Mouse (Mus musculus) spleen, postnatal 10 days (tissue): Measurements from ENCODE around the gene Gm20388.

Experiments used
- DNase-seq, 2 experiments: peaks; one replicate each; pipeline ENCODE4 v3.0.0; 2021 to 2022; ENCODE audit warnings: low spot score in 2 of 2

The Gm20388 gene

DNA sequence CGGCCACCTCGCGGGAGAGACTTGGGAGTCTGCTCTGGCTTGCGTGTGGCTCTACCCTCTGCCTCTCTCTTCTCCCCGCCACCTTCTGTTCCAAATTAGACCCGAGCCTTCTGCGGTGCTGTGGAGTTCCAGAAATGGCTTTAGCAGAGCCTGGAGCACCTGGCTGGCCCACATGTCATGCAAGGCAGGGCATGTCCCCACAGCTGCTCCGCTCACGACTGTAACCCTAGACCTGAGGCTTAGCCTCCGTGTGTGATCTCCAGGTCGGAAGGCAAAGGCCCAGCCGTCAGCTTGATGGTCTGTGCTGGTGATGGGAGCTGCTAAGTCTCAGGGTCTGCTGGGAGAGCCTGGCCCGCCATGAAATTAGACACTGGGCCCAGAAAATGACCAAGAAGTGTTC lies 348.6 kb downstream of the Gm20388 start:
- no peak for DNase-seq

DNA sequence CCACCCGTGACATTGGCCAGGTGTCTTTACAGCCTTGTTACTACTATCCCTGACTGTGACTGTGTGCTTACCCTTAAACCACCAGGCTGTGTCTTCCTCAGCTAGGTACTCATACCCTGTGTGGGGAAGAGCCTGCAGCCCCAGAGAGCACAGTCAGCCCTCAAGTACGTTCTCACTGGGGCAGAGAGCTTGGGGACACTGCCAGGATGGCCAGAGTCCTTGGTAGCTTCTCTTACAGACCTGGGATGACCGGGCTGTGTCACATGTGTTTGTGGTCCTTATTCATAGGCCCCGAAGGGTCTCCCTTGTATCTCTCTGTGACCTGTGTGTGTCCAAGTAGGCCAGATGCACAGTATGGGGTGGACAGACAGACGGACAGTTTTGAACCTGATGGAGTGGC lies 350.0 kb downstream of the Gm20388 start:
- no peak for DNase-seq

DNA sequence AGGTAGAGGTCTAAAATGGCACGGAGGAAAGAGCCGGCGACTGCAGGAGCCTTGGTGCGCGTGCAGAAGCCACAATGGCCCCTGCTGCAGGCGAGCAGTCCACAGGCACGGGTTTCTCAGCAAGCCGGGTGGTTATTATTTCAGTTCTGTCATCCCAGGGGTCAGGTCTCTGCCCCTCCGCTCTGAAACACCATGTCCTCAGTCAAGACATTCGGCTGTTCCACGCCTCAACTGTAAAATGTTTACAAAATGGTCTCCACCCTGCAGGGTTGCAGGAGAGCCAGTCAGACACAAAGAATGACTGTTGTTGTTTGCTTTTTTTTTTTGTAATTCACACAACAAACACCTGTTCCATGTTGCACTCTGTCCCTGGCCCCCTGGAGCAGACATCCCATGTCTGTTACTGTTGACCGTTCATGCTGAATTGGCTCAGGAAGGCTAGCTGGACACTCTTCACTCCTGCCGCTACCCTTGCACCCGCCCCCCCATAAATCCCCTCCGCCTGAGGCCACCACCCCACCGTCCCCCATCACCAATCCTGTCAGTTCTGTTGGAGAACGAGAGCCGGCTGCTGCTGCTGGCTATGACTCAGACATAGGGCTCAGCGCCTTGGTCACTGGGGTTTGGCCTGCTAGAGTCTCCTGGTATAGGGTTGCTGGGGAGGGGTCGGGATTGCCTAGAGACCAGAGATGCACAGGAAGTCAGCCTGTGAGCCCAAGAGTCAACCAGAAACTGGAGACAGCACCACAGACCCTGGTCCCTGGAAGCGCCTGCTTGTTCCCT lies 350.9 kb downstream of the Gm20388 start:
- DNase-seq = no peak

DNA sequence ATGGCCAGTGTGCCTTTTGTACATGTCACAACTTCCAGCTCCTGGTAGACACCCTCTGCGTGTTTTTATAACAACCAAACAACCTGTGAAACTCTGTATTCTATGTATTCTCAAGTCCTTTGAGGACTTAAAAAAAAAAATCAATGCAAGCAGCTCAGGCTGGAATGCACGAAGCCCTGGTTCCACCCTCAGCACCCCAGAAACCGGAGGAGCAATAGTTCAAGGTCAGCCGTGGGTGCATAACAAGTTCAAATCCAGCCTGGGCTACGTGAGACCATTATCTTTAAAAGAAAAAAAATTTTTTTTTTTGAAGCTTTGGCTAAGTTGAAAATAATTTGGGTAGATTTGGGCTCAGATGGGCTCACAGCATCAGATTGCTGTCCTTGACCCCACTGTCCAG lies 353.2 kb downstream of the Gm20388 start:
- no peak for DNase-seq

DNA sequence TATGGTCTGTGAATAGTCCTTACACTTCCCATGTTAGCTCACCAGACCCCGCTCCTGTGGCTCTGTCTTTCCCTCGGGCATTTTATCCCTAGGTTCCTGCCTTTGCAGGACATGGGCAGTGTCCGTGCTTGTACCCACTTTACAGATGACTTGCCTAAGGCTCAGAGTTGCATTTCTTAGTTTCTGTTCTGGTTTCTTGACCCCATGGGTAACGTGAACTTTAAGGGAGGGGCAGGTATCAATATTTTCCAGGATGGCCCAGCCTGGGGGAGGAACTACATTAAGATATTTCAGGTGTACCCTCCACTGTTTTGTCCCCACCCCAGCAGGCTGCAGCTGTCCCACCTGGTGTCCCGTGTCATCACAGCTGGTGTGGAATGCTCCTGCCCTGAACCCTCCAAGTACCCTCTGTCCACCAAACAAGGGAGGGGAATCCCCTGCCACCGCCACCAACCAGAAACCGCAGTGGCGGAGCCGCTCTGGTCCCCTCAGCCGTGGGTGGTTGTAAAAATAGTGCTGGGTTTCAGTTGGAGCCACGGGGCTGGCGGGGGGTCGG lies 353.8 kb downstream of the Gm20388 start:
- DNase-seq = no peak

DNA sequence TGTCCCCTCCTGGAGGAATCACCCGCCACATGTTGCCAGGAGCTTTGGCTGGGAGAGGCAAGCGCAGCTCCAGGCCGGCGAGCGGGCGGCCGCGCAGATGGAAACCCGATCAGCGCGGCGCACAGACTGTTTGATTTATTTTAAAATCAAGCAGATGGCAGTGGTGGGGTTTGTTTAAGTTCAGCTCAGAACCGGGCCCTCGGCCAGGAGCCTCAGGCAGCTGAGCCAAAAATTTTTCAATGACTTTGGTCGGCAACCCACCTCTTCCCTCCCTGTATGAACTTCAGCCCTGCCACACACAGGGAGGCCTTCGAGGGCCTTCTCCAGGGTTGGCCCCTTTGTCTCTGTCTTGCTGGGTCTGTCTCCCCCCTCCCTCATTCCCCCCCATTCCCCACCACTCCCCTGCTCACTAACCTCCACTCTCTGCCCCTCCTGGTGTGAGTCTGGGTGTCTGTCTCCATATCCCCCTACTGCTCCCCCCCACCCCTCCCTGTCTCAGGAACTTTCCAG lies 354.4 kb downstream of the Gm20388 start:
- no peak for DNase-seq

DNA sequence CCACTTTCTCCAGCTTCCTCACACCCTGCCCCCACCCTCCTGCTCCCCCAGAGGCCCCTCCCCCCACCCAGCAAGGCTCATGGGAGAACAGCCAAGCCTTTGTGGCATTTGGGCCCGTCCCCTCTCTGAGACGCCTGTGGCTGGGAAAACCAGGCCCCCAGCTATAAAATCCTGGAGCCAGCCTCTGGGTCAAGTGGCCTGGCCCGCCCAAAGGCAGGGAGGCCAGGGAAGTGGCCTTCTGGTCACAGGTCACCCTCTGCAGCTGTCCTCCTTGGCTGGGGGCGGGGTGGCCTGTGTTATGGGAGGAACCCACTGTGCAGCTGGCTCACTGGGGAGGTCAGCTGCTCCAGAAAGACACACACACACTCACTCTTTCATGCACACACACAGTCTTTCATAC lies 354.8 kb downstream of the Gm20388 start:
- DNase-seq = peak in 1 of 2 experiments; percentile 52

DNA sequence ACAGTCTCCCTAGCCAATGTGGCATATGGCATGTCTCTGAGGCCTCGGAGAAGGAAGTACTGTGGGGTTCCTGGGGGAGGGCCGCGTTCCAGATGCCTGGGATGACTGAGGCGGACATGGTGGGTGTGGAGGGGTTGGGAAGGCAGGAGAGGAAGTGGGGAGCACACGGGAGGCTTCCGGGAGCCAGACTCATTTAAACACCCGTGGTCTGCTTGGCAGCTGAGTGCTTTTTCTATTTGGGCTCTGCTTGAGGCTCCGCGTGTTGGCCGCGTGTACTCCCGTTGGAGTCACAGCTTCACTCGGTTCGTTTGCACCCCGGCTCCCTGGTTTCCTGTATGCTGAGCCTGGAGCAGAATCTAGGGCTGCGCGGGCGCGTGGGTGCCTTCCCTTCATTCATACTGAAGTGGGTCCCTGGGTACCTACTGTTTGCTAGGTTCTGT lies 357.9 kb downstream of the Gm20388 start:
- no peak for DNase-seq

DNA sequence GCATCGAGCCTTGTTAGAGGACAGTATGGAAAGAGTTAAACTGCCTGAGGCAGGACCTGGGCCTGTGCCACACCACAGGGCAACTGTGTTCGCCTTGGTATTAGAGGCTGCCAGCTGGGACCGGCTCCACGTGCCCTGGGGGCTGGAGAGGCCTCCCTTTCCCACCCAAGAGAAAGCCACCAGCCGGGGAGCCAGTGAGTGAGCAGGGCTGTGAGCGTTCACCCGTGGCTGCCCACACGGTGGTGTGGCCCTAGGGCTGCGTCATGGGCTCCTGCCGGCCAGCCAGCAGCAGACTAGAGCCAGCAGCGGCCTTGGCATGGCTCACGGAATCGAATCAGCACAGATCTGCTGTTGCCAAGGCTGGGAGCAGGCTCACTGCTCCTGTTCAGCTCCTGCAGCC lies 359.8 kb downstream of the Gm20388 start:
- no peak for DNase-seq

DNA sequence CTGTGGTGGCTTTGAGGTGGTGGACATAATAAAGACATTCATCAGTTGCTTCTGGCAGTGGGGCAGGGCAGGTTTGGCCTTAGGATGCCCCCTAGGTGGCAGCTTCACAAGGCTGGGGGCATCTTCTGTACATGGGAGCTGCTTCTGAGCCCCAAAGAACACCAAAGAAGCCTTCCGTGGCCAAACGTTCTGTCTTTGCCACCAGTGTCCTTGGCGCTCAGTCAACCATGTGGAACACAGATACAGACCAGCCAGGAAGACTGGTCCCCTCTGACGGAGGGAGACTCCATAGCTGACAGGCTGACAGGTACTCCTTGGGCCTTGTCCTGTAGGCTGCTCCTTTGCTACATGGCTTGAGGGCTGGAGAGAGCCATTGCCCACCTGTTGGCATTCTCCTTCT lies 362.8 kb downstream of the Gm20388 start:
- DNase-seq = no peak

DNA sequence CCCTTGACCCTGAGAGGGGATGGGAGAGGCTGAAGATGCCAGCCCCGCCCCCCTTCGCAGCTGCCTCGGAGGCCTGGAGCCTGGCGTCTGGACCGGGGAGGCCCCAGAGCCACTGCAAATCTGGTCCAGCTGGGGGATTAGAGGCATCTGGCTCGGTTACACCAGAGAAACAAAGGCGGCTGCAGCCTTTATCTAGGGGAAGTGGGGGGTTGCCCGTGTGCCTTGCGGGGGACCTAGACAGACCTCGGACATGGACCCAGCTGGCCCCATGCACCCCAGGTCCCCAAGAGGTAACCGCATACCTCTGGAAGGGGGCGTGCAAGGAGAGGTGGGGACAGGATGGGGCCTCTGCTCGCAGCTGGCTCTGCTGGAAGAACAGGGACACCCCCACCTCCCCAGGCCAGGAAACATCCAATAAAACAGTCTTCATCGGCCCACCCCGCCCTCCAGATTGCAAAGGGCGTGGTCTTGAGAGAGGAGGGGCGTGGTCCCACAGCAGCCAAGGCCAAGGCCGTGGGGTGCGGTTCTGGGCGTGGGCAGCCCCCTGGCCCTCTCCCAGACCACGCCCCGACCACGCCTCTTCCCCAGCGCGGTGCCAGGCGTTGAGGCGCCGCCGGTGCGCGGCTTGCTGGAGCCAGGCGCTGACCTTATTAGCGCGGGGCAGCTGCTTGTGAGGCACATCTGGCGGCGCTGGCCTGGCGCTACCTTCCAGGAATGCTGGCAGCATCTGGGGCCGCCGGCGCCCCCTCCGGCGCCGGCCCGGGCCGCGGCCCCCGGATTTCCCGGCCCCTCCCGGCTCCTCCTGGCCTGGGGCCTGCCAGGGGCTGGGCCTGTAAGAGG lies 365.6 kb downstream of the Gm20388 start:
- peak; percentile 73 to 94 for DNase-seq

DNA sequence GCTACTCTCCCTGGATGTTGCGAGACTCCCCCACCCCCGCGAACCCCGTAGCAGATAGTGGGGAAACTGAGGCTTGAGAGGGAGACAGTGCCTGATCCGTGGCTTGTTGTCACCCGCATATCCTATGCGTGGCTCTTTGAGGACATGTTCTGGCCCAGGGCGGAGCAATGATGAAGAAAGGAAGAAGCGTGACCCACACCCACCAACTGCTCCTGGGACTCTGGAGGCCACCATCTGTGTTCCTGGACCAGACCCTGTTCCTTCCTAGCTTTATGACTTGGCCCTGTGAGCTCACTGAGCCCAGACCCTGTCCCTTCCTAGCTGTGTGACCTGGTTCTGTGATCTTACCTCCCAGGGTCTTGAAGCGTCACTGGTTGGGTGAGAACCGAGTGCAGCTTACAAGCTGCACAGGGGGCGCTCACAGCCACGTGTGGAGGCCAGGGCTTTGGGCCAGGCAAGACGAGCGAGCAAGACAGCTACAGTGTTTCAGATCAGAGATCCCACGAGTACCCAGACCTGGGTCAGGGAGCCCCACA lies 366.3 kb downstream of the Gm20388 start:
- peak in 1 of 2 experiments; percentile 50 for DNase-seq

DNA sequence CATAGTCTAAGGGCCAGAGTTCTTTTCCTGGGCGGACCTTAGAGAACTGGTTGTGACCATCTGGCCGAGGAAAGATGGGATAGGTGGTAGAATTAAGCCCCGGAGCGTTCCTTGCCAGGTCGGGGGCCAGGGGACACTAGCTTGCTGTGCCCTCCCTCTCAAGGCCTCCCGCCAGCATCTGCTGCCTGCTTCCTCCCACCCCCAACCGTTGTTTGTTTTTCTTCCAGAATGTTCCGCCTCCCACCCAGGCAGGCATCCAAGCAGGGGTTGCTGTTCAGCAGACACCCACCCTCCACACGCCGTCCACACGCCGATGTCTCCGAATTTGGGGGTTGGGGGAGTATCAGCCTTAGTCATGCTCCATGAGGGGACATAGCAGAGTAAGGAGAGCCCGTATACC lies 367.4 kb downstream of the Gm20388 start:
- DNase-seq = no peak

DNA sequence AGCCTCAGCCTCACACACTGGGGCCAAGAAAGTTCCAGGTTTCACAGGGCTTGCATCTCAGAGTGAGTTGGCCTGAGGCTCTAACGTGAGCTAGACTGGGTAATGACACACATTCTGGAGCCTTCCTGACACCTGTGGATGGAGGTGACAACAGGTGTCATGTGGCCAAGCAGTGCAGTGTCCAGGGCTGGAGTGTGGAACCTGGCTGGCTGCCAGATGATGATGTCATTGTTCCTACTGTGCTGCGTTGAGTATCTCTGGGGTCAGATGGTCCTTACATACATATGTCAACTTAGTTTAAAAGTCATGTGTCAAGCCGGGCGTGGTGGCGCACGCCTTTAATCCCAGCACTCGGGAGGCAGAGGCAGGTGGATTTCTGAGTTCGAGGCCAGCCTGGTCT lies 368.8 kb downstream of the Gm20388 start:
- DNase-seq = no peak

DNA sequence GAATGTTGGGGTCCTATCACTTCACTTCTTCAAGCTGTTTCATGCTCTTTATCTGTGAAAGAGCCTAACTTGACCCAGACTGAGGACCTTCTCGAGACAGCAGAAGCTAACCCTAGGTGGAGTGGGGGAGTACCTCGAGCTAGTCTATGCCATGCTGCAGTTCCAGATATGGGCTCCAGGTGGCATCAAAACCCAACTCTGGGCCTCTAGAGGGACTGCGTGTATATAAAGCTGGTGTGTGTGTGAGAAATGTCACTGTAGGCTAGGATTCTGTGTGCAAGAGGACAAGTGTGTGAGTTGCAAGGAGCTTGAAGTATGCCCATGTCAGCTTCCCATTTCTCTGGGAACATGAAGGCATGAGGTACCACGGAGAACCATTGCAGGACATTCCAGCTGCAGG lies 370.8 kb downstream of the Gm20388 start:
- peak; percentile 70 to 87 for DNase-seq

DNA sequence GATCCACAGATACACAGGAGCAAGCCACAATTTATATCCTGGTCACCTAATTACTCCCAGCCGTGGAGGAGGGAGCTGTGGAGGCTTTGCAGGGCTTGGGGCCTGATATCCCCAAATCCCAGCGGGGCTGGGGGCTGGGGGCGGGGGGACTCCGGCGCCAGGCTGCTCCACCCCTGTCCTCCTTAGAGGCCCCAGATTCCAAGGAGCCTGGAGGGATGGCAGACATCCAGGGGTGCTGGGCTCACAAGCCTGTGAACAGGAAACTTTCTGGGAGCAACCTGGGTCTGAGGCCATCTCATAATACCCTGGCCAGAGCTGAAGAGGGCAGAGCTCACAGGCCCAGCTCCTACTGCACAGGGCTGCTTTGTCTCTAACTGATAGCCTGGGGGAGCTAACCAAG lies 371.8 kb downstream of the Gm20388 start:
- DNase-seq = no peak

DNA sequence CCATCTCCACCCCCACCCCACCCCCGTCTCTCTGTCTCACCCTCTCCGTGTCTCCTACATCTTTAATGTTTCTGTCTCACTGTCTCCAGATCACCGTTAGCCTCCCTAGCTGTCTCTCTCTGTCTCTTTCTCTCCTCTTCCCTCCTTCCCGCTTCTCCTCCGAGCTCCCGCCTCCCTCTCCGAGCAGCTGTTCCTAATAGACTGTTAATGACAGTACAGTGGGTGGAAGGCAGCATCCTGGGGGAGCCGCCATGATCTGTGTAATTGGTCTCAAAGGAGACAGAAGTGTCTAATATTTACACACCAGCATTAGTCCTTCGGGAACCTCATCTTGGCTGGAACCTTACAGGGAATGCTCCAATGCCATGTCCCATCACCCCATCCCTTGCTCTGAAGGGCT lies 373.6 kb downstream of the Gm20388 start:
- no peak for DNase-seq

DNA sequence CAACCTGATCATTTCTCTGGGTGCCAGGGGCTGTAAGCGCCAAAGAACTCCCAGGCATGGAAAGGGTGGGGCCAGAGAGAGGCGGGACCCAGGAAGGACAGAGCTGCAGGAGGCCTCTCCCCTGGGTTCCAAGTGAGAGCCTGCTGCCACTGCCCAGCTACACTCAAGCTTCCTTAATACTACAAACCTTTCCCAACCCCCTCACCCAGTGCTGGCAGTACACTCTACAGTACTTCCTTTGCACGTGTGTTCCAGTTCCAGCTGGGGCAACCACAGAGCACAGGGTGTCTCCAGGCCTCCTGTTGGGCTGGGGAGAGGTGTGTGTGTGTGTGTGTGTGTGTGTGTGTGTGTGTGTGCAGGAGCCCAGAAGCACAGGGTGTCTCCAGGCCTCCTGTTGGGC lies 374.4 kb downstream of the Gm20388 start:
- no peak for DNase-seq

DNA sequence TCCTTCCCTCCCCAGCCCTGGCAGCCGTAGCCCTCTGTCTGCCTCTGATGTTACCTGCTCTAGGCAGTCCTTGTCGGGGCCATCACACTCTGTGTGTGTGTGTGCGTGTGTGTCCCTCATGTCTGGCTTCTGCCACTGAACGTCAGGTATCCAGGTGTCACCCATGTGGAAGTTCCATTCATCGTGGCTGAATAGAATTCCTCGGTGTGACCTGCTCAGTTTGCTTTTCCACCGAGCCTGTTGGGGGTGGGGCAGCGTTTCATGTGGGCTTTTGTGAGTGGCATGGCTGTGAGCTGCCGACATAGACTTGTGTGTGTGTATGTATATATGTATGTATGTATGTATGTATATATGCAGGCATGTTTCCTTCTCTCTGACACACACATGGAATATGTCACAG lies 375.2 kb downstream of the Gm20388 start:
- DNase-seq = no peak

DNA sequence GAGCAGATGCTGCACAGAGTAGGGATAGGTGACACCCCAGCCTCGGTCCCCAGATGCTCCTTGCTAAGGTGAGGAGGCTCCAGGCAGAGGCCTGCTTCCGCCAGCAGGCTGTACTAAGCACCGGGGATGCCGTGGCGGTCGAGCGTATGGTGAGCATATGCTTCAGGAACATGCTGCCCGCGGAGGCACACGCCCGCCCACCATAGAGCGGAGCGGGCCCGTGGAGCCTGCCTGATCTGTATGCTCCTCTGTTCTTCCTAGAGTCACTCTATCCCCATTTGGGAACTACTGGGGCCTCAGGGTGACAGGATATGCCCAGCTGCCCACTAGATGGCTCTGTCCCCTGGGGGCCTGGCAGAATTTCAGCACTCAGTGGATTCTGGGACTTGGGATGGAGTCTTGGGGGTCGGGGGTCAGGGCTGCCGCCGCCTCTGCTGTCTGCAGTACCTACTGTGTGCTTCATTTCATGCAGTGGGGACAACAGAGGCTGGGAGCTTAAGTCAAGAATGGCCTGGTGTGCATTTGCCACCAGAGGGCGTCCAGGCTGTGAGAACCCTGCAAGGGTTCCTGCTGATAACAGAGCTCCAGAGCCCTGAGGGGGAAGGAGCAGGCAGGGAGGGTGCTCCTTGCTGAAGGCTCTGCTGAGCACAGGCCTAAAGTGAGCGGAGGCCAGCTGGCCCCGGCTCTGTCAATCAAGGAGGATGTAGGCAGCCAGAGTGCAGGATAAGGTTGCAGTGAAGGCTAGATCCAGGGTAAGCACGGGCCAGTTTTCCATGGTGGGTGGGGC lies 377.7 kb downstream of the Gm20388 start:
- peak; percentile 61 to 88 for DNase-seq

DNA sequence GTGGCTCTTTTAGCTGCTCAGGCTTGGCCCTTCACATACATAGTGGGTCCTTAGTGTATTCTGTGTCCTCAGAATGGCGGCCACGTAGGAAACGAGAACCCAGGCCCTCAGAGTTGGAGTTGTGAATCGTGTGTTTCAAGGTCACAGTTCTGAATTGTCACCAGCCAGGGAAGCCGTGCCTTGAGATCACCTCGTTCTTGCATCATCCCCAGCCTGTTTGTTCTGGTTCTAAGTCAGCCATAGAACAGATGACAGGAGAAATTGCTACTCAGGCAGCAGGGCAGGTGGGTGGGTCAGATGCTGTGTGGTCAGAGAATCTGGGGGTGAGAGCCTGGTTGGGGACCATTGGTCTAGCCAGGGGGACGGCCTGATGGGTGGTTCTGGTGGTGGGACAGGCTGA lies 378.6 kb downstream of the Gm20388 start:
- no peak for DNase-seq
